Mouse (Mus musculus): ENCODE data around the gene Prr15.

Gene Prr15

GRCm38 (mm10) chr6:54325246-54325885 is at the start of gene Prr15:
Gene Prr15 (plus strand): TSS chr6:54325835.
- in situ Hi-C loops (cut with MboI; ENCODE audit: low pct_unique_long_range_greater_than_20kb in 1 of 2, low sequenced_read_pairs in 2 of 2, unreplicated experiment in 1 of 2), result no loop called here

- in situ Hi-C loops (cut with MboI; ENCODE audit: low pct_unique_long_range_greater_than_20kb in 1 of 2, low sequenced_read_pairs in 2 of 2, unreplicated experiment in 1 of 2), result no loop called here
Measured at GRCm38 (mm10) chr6:54277234-54277633, 48.4 kb upstream of the Prr15 start.

GRCm38 (mm10) chr6:54277828-54278227 is 47.8 kb upstream of the Prr15 start:
- in situ Hi-C loops (cut with MboI; ENCODE audit: low pct_unique_long_range_greater_than_20kb in 1 of 2, low sequenced_read_pairs in 2 of 2, unreplicated experiment in 1 of 2), result no loop called here

- in situ Hi-C loops (cut with MboI; ENCODE audit: low pct_unique_long_range_greater_than_20kb in 1 of 2, low sequenced_read_pairs in 2 of 2, unreplicated experiment in 1 of 2), result no loop called here
Measured at GRCm38 (mm10) chr6:54278613-54279012, 47.0 kb upstream of the Prr15 start.

GRCm38 (mm10) chr6:54279391-54279790 is 46.2 kb upstream of the Prr15 start:
- in situ Hi-C loops (cut with MboI; ENCODE audit: low pct_unique_long_range_greater_than_20kb in 1 of 2, low sequenced_read_pairs in 2 of 2, unreplicated experiment in 1 of 2), result no loop called here

GRCm38 (mm10) chr6:54280248-54280647 is 45.4 kb upstream of the Prr15 start:
- in situ Hi-C loops (cut with MboI; ENCODE audit: low pct_unique_long_range_greater_than_20kb in 1 of 2, low sequenced_read_pairs in 2 of 2, unreplicated experiment in 1 of 2), result no loop called here

GRCm38 (mm10) chr6:54283299-54283698 is 42.3 kb upstream of the Prr15 start:
- in situ Hi-C loops (cut with MboI; ENCODE audit: low pct_unique_long_range_greater_than_20kb in 1 of 2, low sequenced_read_pairs in 2 of 2, unreplicated experiment in 1 of 2), result no loop called here

GRCm38 (mm10) chr6:54284167-54284711 is 41.4 kb upstream of the Prr15 start:
- in situ Hi-C loops (cut with MboI; ENCODE audit: low pct_unique_long_range_greater_than_20kb in 1 of 2, low sequenced_read_pairs in 2 of 2, unreplicated experiment in 1 of 2), result no loop called here

GRCm38 (mm10) chr6:54286813-54287212 is 38.8 kb upstream of the Prr15 start:
- in situ Hi-C loops (cut with MboI; ENCODE audit: low pct_unique_long_range_greater_than_20kb in 1 of 2, low sequenced_read_pairs in 2 of 2, unreplicated experiment in 1 of 2), result no loop called here

GRCm38 (mm10) chr6:54289774-54290500 is 35.7 kb upstream of the Prr15 start:
- in situ Hi-C loops (cut with MboI; ENCODE audit: low pct_unique_long_range_greater_than_20kb in 1 of 2, low sequenced_read_pairs in 2 of 2, unreplicated experiment in 1 of 2), result no loop called here

- in situ Hi-C loops (cut with MboI; ENCODE audit: low pct_unique_long_range_greater_than_20kb in 1 of 2, low sequenced_read_pairs in 2 of 2, unreplicated experiment in 1 of 2), result no loop called here
Measured at GRCm38 (mm10) chr6:54297231-54297630, 28.4 kb upstream of the Prr15 start.

- in situ Hi-C loops (cut with MboI; ENCODE audit: low pct_unique_long_range_greater_than_20kb in 1 of 2, low sequenced_read_pairs in 2 of 2, unreplicated experiment in 1 of 2), result no loop called here
Measured at GRCm38 (mm10) chr6:54299417-54299816, 26.2 kb upstream of the Prr15 start.

- in situ Hi-C loops (cut with MboI; ENCODE audit: low pct_unique_long_range_greater_than_20kb in 1 of 2, low sequenced_read_pairs in 2 of 2, unreplicated experiment in 1 of 2), result no loop called here
Measured at GRCm38 (mm10) chr6:54305777-54306176, 19.9 kb upstream of the Prr15 start.

- in situ Hi-C loops (cut with MboI; ENCODE audit: low pct_unique_long_range_greater_than_20kb in 1 of 2, low sequenced_read_pairs in 2 of 2, unreplicated experiment in 1 of 2), result no loop called here
Measured at GRCm38 (mm10) chr6:54313071-54313470, 12.6 kb upstream of the Prr15 start.

- in situ Hi-C loops (cut with MboI; ENCODE audit: low pct_unique_long_range_greater_than_20kb in 1 of 2, low sequenced_read_pairs in 2 of 2, unreplicated experiment in 1 of 2), result no loop called here
Measured at GRCm38 (mm10) chr6:54318618-54319017, 7.0 kb upstream of the Prr15 start.

- in situ Hi-C loops (cut with MboI; ENCODE audit: low pct_unique_long_range_greater_than_20kb in 1 of 2, low sequenced_read_pairs in 2 of 2, unreplicated experiment in 1 of 2), result no loop called here
Measured at GRCm38 (mm10) chr6:54319198-54319597, 6.4 kb upstream of the Prr15 start.

- in situ Hi-C loops (cut with MboI; ENCODE audit: low pct_unique_long_range_greater_than_20kb in 1 of 2, low sequenced_read_pairs in 2 of 2, unreplicated experiment in 1 of 2), result no loop called here
Measured at GRCm38 (mm10) chr6:54320236-54320635, 5.4 kb upstream of the Prr15 start.

- in situ Hi-C loops (cut with MboI; ENCODE audit: low pct_unique_long_range_greater_than_20kb in 1 of 2, low sequenced_read_pairs in 2 of 2, unreplicated experiment in 1 of 2), result no loop called here
Measured at GRCm38 (mm10) chr6:54326671-54327625, 1.3 kb downstream of the Prr15 start.

- in situ Hi-C loops (cut with MboI; ENCODE audit: low pct_unique_long_range_greater_than_20kb in 1 of 2, low sequenced_read_pairs in 2 of 2, unreplicated experiment in 1 of 2), result no loop called here
Measured at GRCm38 (mm10) chr6:54327626-54328003, 2.0 kb downstream of the Prr15 start.

All from mouse embryonic stem cell (cell line).